Mouse (Mus musculus): ENCODE measurements around the gene Ap2s1.

Ap2s1 gene

DNA sequence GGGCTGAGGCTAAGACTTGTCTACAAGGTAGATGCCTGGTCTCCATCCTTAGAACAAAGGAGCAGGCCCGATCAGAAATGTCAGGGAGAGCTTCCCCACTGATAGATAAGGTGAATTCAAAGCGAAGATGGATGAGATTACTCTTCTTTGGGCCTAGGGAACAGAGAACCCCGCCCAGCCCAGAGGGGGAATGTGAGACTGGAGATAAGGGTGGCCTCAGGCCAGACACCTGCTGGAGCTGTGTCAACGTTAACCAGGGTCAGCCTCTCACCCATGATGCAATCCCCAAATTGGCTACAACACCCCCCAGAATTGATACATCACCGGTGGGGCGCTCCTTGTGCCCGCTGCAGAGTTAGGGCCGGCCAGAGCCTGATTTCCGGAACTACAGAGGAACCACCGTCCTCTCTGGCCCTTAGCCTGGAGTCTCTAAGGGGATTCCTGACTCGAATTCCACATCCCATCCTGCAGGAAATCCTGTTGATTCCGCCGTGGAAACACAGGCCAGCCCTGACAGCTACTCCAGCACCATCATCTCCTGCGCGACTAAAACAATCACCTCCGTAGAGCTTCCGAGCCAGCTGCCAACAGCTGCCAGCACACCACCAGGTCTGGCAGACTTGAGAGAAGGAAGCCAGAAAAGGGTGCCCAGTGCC, 17.3 kb downstream of the Ap2s1 start:
- DNase-seq (ENCODE audit: low read depth) = no peak

DNA sequence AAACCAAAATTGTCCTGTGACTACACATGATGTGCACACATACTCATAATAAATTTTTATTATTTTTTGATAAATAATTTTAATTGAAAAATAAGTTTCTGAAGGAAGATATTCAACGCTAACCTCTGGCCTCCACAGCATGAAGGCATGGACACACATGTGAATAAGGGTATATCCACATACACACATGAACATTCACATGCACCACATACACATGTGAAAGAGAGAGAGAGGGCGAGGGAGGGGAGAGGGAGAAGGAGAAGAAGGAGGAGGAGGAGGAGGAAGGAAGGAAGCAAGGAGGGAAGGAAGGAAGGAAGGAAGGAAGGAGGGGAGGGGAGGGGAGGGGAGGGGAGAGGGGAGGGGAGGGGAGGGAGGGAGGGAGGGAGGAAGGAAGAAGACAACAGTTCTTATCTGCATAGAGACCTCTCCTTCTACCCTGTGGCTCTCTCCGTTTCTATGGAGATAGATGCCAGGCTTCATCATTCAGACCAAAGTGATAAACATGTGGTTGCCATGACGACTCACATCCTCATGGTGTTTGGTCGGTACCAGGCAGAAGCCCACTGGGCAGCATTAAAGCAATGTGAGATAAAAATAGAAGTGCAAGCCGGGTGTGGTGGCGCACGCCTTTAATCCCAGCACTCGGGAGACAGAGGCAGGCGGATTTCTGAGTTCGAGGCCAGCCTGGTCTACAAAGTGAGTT, 20.8 kb downstream of the Ap2s1 start:
- peak; percentile 54 for DNase-seq (ENCODE audit: low read depth)

DNA sequence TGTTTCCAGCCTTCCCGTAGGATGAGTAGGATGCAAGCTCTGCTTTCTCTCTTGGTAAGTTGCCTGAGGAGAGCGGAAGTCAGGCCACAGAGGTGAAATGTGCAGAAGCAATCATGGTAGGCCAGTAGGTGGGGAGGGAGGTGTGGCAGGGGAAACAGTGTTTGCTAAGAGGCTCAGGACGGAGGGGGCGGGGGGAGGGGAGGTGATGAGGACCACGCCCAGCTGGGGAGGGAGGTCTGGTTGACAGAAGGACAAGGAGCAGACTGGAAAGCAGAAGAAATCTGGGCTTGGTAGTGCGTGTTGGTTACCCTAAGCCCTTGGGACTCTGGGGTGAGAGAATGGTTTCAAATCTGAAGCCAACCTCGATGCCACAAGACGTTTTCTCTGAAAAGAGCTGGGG, 22.1 kb downstream of the Ap2s1 start:
- peak; percentile 64 for DNase-seq (ENCODE audit: low read depth)

DNA sequence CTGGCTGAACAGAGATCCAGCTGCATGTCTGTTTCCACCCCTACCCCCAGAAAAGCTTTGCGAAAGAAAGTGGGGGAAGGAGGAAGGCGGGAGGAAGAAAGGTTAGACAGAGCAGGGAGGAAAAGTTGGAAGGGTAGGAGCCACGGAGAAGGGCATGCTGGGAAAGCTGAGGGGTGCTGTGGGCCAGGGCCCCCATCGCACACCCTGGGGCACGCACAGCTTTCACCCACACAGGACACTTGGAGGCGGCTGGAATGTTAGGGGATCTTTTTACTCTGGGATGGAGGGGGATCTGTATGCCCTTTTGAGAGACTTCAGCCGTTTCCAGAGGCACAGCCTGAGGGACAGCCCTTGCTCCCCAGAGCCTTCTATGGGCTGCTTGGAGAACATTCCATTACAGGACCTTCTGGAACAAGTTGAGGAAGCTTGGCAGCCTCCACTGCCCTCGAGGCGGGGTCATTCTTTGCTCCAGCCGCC, 22.8 kb downstream of the Ap2s1 start:
- no peak for DNase-seq (ENCODE audit: low read depth)

DNA sequence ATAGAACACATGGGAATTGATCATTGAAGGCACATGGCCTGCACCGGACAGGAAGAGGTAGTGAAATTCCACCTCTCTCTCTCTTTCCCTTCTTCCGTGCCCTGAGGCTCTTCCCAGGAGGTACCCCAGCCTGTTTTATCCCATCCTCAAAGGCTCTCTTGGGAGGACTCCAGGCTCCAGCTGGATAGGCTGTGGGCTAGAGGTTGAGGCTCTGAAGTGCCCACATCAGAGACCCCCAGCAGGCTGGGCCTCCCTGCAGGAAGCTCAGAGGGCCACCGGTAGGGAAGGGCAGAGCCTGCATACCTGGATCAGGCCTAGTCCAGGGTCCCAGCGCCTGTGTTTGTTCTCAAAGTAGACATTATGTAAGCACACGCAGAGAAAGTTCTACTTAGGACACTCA, 23.4 kb downstream of the Ap2s1 start:
- no peak for DNase-seq (ENCODE audit: low read depth)

DNA sequence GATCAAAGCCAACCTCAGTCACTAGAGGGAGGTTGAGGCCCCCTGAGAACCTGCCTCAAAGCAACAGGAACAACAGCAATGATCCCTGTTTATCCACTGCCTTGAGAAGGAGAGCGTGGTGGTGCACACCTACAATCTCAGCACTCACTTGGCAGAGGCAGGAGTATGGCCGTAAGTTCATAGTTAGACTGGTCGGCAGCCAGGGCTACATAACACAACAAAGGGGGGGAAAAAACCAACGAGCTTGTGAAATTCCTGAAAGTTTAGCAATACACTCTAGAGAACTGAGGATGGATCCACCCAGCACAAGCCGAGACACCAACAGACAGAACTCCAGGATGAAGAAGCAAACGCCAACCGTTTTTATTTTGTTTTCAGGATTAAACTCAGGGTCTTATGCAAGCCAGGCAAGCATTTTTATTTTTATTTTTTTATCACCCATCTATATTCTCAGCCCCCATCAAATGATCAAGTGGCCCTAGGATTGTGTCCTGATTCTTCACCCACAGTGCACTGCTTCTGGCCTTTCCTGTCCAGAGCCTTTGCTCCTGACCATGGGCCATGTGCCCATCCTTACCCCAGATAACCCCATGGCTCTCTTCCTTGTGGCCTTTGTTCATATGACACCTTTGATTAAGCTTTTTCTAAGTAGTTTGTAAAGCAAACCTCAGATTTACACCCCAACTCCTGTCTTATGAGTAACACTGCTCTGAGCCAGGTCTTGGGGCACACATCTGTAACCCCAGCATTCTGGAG, 25.4 kb downstream of the Ap2s1 start:
- no peak for DNase-seq (ENCODE audit: low read depth)

DNA sequence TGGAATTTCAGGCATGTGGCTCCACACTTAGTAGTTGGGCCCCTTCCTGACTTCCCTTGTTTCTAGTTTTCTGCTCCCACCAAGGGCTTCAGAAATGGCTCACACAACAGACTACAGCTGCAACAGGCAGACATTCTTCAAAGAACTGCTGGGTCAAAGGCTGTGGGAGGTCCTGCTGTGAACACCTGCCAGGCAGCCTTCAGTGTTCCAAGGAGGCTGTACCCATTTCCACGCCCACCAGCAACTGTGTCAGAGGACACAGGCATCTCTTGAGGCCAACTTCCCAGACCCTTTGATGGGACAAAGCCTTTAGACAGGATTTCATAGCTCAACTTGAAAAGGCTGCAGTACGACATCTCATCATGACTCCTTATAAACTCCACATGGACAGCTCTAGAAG, 28.2 kb downstream of the Ap2s1 start:
- no peak for DNase-seq (ENCODE audit: low read depth)

DNA sequence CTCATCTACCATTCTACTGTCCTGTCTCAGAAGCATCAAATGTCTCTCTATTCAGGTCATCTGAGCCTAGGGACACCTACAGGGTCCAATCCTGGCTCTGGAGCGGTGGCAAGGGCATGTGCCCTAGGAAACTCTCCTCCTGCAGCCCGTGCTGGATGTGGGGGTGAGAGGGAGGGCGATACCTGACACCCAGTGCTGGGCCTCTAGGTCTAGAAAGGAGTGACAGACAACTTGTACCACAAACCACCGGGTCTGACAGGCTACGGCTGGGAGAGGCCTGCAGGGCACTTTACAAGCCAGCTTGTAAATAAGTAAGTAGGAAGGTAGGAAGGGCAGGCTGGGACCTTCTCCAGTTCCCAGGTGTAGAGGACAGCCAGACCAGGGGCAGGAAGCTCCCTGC, 37.7 kb downstream of the Ap2s1 start:
- DNase-seq (ENCODE audit: low read depth) = no peak

DNA sequence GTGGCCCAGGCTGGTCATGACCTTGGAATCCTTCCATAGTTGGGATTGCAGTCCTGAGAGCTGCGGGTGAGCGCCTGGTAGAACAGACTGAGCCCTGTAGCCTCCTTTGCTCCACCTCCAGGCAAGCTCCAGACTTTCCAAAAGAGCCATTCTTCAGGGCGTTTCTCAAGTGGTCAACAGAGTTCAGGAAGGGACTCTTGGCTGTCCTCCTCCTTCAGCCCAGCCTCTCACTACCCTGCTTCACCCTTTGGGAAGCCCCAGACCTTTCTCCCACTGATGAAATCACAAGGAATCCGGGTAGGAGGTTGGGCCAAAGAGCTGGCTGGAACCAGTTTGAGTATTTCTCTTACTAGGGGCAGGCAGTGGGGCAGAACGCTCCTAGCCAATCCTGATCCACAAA, 41.9 kb downstream of the Ap2s1 start:
- DNase-seq (ENCODE audit: low read depth) = no peak

DNA sequence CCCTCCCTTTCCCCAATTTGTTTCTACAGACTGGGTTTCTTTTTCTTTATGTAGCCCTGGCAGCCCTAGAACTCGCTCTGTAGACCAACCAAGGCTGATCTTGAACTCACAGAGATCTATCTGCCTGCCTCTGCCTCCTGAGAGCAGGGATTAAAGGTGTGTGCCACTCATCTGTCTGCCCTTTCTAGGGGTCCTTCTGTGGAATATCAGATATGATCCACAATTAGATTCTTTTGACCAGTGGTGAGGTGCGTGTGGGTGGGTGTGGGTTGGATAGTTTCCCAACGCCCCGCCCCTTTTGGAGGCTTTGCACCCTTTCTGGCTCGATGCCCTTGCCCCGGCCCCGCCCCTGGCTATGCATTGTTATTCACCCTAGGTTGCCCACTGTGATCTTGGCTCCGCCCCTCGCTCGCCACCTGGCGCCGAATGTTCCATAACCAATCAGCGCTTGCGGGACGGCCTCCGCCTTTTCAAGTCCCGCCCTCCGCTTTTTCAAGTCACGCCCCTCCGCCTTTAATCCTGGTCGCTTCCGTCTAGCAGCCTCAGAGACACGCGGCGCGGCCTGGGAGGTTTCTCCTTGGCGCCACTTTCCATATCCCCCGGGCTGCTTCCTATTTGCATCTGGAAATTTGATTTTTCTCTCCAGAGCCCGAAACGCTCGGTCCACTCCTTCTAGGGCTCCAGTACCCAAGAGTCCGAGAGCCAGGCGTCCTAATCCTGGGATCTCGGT, 42.8 kb downstream of the Ap2s1 start, which contains the start of gene Slc1a5:
Gene Slc1a5 (plus strand): TSS at position 516 of the 730 bp plus-strand sequence.
- peak; percentile 97 for DNase-seq (ENCODE audit: low read depth)

DNA sequence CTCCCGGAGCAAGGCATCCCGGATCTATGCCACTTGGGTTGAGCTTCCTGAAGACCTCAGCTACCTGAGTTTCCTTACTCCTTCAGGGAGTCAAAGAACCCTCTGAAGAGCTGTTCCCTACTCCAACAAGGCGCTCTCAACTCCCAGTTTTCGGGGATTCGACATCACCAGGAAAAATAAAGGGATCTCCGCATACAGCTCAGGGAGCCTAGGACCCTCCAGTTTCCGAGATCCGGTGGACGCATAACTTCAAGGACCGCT, 43.3 kb downstream of the Ap2s1 start:
- no peak for DNase-seq (ENCODE audit: low read depth)

DNA sequence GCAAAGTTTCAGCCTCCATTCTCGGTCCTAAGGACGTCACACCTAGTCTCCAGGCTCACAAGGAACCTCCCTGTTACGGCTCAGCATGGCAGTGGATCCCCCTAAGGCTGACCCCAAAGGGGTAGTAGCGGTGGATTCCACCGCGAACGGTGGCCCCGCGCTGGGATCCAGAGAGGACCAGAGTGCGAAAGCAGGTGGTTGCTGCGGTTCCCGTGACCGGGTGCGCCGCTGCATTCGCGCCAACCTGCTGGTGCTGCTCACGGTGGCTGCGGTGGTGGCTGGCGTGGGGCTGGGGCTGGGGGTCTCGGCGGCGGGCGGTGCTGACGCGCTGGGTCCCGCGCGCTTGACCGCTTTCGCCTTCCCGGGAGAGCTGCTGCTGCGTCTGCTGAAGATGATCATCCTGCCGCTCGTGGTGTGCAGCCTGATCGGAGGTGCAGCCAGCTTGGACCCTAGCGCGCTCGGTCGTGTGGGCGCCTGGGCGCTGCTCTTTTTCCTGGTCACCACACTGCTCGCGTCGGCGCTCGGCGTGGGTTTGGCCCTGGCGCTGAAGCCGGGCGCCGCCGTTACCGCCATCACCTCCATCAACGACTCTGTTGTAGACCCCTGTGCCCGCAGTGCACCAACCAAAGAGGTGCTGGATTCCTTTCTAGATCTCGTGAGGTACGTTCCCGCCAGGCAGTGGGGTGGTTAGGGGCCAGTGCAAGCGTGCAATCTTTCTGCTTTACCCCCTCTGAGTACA, 43.8 kb downstream of the Ap2s1 start:
- peak; percentile 54 for DNase-seq (ENCODE audit: low read depth)

DNA sequence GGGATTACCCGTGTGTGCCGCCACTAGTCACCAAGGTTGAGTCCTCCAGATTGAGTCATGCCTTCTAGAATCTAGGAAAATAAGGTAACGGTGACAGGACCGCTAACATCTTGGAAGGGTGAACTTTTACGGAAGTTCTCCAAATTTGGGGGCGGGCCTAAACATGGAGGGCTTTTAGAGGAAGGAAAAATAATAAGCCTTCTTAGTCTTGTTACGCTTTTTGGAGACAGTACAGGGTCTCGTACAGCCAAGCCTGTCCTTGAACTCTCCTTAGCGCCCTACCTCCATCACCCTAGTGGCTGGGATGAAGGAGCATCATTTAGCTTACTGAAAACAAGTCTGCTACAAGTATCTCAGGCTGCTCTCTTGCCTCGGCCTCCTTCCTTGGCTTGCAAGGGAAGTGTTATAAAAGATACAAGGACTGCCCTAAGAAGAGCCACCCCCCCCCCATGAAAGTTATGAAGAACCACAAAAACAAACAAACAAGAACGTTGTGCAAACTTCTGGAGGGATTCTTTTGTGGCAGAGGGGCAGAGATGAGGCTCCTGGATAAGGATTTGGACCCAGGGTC, 44.4 kb downstream of the Ap2s1 start:
- DNase-seq (ENCODE audit: low read depth) = peak; percentile 47

DNA sequence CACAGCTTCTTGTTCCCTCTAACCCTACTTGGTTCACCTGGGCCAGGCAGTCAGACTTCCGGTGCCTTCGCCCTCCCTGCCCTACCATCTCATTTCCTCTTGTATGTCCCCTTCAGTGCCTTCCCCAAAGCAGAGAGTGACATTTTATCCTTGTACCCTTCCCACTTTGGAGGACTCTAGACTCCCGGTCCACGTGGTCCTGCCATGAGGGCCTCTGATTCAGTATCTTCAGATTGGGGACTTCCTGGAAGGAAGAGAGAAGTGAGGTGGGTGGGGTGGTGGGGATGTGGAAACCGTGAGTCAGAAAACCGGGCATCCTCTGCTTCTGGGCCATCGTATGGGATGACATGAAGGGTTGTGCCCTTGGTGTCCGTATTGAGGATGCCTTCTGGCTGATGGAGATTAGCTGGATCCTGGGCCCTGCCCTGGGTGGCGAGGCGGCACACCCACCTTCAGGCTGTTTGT, 45.0 kb downstream of the Ap2s1 start:
- DNase-seq (ENCODE audit: low read depth) = peak; percentile 66

DNA sequence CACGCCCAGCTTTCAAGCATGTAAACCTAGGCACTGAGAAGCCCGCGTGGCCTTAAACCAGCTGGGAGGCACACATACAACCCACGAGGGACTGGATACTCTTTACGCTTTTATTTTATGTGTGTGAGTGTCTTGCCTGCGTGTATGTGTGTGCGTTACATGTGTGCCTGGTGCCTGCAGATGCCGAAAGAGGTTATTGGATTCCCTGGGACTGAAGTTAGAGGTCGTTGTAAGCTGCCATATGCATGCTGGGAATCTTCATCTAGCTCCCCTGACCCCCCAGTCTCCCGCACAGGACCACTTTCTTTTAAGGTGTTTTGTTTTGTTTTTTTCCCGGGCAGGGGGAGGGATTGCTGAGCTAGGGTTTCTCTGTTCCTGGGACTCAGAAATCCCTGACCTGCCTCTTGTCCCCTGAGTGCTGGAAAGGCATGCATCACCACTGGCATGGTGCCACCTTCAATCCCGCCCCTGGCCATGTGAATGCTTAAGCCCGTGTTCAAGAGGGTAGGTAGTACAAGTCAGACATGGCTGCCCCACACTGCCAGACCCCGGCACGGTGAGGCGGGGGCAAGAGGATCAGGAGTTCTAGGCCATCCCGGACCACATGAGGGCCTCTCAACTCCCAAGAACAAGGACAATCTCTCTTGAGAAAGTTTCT, 45.7 kb downstream of the Ap2s1 start:
- DNase-seq (ENCODE audit: low read depth) = no peak

DNA sequence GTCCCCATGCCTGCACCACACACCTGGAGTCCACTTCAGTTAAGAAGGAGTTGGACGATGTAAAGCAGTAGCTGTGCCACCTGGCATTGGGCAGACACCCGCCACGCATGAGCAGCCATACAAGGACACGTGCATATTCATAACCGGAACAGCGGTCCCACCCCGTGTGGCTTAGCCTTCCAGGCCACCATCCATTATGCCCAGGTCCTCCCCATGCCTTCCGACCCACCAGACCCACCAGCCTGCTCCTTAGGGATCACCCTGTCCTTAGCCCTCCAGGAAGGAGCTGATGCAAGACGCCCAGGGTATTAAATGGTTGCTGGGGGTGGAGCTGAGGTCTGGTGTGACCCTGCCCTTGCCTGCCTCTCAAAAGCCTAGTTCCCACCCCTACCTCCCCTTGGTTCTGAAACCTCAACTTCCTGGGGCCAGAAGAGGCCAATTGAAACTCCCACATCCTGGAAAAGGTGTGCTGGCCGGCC, 46.3 kb downstream of the Ap2s1 start:
- peak; percentile 25 for DNase-seq (ENCODE audit: low read depth)

DNA sequence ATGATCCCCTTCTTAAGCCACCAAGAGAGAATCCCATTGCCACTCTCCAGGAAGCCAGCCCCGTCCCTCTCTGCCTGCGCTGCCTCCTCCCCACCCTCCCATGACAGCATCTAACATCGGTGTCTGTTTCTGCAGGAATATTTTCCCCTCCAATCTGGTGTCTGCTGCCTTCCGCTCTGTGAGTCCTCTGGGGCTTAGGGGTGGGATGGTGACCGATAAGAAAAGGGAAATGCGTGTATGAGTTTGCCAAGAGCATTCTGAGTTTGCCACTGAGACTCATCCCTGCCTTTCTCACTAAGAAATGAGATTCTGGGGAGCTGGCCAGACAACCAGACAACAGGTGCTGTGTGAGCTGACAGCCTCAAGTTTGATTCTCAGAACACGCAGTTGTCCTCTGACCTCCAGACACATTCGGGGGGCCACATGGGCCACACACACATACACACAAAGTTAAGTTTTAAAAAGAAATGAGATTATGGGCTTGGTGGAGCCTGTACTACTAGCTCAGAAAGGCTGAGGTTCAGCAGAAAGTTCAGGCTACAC, 47.4 kb downstream of the Ap2s1 start:
- no peak for DNase-seq (ENCODE audit: low read depth)

DNA sequence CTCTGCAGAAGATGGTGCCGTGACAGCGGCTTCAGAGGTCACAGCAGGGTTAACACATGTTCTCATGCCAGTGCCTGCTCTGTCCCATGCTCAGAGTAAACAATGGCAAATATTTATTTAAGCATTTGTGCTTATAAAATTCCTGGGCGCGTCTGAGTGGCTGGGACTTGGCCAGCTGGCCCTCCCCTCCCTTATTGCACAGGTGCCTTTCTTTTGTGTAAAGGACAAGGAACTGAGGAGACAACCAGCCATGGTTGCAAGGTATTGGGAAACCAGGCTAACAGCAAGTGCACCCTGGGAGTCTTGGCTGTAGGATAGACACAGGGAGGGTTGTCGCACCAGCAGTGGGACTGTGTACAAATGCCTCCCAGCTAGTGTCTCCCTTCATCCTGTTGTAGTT, 54.1 kb downstream of the Ap2s1 start:
- no peak for DNase-seq (ENCODE audit: low read depth)

DNA sequence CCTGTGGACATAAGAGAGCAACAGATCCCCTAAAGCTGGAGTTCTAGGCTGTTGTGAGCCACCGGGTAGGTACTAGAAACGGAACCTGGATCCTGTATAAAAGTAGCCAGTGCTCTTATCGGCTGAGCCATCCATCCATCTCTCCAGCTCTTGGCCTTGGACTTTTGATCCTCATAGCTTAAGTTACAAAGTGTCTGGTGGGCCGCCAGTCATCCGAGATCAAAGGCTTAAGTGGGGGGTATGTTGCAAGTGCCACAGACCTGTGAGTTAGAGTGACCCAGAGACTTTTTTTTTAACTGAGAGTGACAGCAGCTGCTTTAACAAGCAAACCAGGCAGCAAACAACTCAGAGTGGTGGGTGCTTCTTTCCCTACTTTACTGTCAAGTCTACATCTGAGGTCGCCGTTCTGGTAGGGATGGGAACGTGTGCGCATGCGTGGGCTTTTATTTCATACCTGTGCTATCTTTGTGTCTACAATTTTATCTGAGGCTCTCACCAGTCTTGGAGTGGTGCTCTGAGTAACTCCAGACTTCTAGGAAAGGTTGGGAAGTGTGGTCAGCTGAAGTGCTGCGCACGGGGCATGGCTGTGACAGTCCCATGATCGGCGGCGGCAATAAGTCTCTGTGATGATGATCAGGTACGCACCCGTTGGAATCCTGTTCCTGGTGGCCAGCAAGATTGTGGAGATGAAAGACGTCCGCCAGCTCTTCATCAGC, 55.0 kb downstream of the Ap2s1 start:
- DNase-seq (ENCODE audit: low read depth) = no peak

DNA sequence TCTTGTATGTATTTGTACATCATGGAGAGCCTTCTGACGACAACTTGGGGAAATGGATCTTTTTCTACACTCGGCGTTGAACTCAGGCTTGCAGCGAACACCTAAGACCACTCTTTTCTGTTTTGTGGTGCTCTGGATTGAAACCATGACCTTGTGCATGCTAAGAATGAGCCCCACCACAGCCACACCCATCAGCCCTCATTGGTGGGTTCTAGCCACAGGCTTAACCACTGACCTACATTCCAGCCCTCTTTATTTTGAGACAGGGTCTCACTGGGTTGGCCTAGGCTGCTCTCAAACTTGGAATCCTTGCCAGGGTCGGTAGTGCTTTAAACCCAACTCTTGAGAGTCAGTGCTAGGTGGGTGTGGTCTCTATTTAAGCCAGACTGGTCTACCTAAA, 56.7 kb downstream of the Ap2s1 start:
- DNase-seq (ENCODE audit: low read depth) = no peak

Measured in naive thymus-derived CD4-positive, alpha-beta T cell, adult 2 months (primary cell).